Mouse (Mus musculus) T-helper 2 cell (primary cell): ENCODE data around the gene Ptpn9.
"Not testable (repeated sequence)": the region's sequence is repeated elsewhere in the genome, so short reads cannot be mapped to it uniquely, and the experiment has no call there.

Source experiments
- in situ Hi-C: fragments of 300-600 bp; cut with MboI, MseI; formaldehyde crosslinking; loops from one replicate; pipeline ENCODE4 v1.15.1; 2025; ENCODE audit warnings: high pct_unique_total_duplicates

Gene Ptpn9

GRCm38 (mm10) chr9:56994286-56995197, at the start of gene Ptpn9:
Ptpn9 (plus strand) TSS chr9:56994923.
- in situ Hi-C loops, result no loop called here

GRCm38 (mm10) chr9:56947481-56947880, 47.2 kb upstream of the Ptpn9 start:
- in situ Hi-C loops, result loop anchor here (5.0 kb wide), 1 partner anchor 125 kb away; the partner anchor contains the start of gene Sin3a

- in situ Hi-C loops, result loop anchor here (5.0 kb wide), 1 partner anchor 124 kb away; the partner anchor contains the start of gene Sin3a
Measured at GRCm38 (mm10) chr9:56948699-56949098, 46.0 kb upstream of the Ptpn9 start.

- in situ Hi-C loops, result loop anchor here (5.0 kb wide), 1 partner anchor 123 kb away; the partner anchor contains the start of gene Sin3a
Measured at GRCm38 (mm10) chr9:56949767-56950166, 45.0 kb upstream of the Ptpn9 start.

- in situ Hi-C loops, result no loop called here
Measured at GRCm38 (mm10) chr9:56950414-56951400, 44.0 kb upstream of the Ptpn9 start, which contains the start of gene Snupn. Snupn (plus strand) TSS chr9:56950878.

- in situ Hi-C loops, result no loop called here
Measured at GRCm38 (mm10) chr9:56953562-56953961, 41.2 kb upstream of the Ptpn9 start.

GRCm38 (mm10) chr9:56956966-56957675, 37.6 kb upstream of the Ptpn9 start:
- in situ Hi-C loops, result no loop called here

GRCm38 (mm10) chr9:56958689-56959088, 36.0 kb upstream of the Ptpn9 start:
- in situ Hi-C loops, result no loop called here

GRCm38 (mm10) chr9:56961591-56961990, 33.1 kb upstream of the Ptpn9 start:
- in situ Hi-C loops, result loop anchor here (10.0 kb wide), 2 partner anchors 63 to 1267 kb away; no protein-coding TSS in a partner anchor

- in situ Hi-C loops, result no loop called here
Measured at GRCm38 (mm10) chr9:56970158-56970557, 24.6 kb upstream of the Ptpn9 start.

GRCm38 (mm10) chr9:56973960-56974524, 20.7 kb upstream of the Ptpn9 start:
- in situ Hi-C loops, result no loop called here

- in situ Hi-C loops, result no loop called here
Measured at GRCm38 (mm10) chr9:56975199-56975598, 19.5 kb upstream of the Ptpn9 start.

- in situ Hi-C loops, result no loop called here
Measured at GRCm38 (mm10) chr9:56980186-56980585, 14.5 kb upstream of the Ptpn9 start.

- in situ Hi-C loops, result no loop called here
Measured at GRCm38 (mm10) chr9:56981502-56981901, 13.2 kb upstream of the Ptpn9 start.

GRCm38 (mm10) chr9:56995198-56996027, 690 bp downstream of the Ptpn9 start:
- in situ Hi-C loops, result no loop called here

- in situ Hi-C loops, result no loop called here
Measured at GRCm38 (mm10) chr9:56996028-56996346, 1.3 kb downstream of the Ptpn9 start.

GRCm38 (mm10) chr9:56997206-56997605, 2.5 kb downstream of the Ptpn9 start:
- in situ Hi-C loops, result not testable (repeated sequence)

GRCm38 (mm10) chr9:57003011-57003410, 8.3 kb downstream of the Ptpn9 start:
- in situ Hi-C loops, result no loop called here

- in situ Hi-C loops, result no loop called here
Measured at GRCm38 (mm10) chr9:57012393-57012792, 17.7 kb downstream of the Ptpn9 start.

GRCm38 (mm10) chr9:57012895-57013294, 18.2 kb downstream of the Ptpn9 start:
- in situ Hi-C loops, result no loop called here
